Mouse (Mus musculus) neural tube, embryonic 15.5 days (tissue): ENCODE results near the gene 9530077C05Rik. TPM values are rescaled to one million over a fixed set of nuclear protein-coding genes. Genes with fewer than 3 reads are reported as not detected.
"Not testable (repeated sequence)": the region's sequence is repeated elsewhere in the genome, so short reads cannot be mapped to it uniquely, and the experiment has no call there.

Source experiments
- ATAC-seq: fragments of 200-750 bp; cut with Nextera tagmentation; 2 replicates; pipeline ENCODE4 v1.8.0; 2017; ENCODE audit warnings: mild to moderate bottlenecking, moderate TSS enrichment, moderate library complexity; ENCODE audit not compliant: low FRiP score
- H3K27ac ChIP-seq: fragments of 300-500 bp; sonication (generic); replicated peaks from 2 replicates; pipeline ENCODE4 v1.5.1; 2015; ENCODE audit warnings: mild to moderate bottlenecking, inconsistent platforms
- H3K27me3 ChIP-seq: fragments of 300-500 bp; sonication (generic); replicated peaks from 2 replicates; pipeline ENCODE4 v1.6.1; 2015; ENCODE audit warnings: inconsistent platforms
- H3K36me3 ChIP-seq: fragments of 300-500 bp; sonication (generic); 2 replicates; pipeline ENCODE4 v1.6.1; 2015; ENCODE audit warnings: inconsistent platforms
- H3K4me1 ChIP-seq: fragments of 300-500 bp; sonication (generic); 2 replicates; pipeline ENCODE4 v1.6.1; 2015; ENCODE audit warnings: inconsistent platforms
- H3K4me2 ChIP-seq: fragments of 300-500 bp; sonication (generic); 2 replicates; pipeline ENCODE4 v1.6.1; 2015; ENCODE audit warnings: inconsistent platforms, mild to moderate bottlenecking, moderate library complexity
- H3K4me3 ChIP-seq: fragments of 300-500 bp; sonication (generic); replicated peaks from 2 replicates; pipeline ENCODE4 v1.5.1; 2015; ENCODE audit warnings: mild to moderate bottlenecking, inconsistent platforms
- H3K9ac ChIP-seq: fragments of 300-500 bp; sonication (generic); replicated peaks from 2 replicates; pipeline ENCODE4 v1.6.1; 2015; ENCODE audit warnings: mild to moderate bottlenecking, inconsistent platforms
- H3K9me3 ChIP-seq: fragments of 300-500 bp; sonication (generic); replicated peaks from 2 replicates; pipeline ENCODE4 v1.6.1; 2016; ENCODE audit warnings: inconsistent platforms
- WGBS: fragments of 180-500 bp; shearing (Covaris S2); methylation state at CpG from one replicate; pipeline ENCODE4 v1.1.7; 2015; ENCODE audit warnings: mixed read lengths; 5-methylcytosine and 5-hydroxymethylcytosine counted together
- polyA plus RNA-seq: library from polyadenylated mRNA; unstranded; fragments of >200 nt; fragmentation: Nextera tagmentation; extraction: Ambion mirVana; gene quantifications from 2 replicates; pipeline ENCODE4 v1.2.1, GENCODE M21; 2015

Gene 9530077C05Rik
- polyA plus RNA-seq, 1 experiment from 2014 or later, result 15.0 TPM

DNA sequence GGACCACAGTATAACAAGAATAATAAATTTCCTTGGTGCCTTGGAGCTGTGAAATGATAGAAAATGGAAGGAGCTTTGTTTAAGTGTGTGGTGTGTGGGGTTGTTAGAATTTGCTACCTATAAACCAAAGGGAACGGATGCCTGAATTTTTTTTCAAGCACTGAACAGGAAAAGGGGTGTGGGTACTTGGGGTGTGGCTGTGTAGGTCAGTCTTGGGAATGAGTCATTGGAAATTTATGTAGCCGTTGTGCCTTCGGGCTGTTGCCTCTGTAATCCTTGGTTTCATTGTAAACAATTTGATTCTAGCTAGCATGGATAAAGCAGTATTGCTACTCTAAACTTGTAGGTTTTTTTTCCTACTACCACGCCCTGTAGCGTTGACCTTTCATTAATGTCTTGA lies 20.9 kb upstream of the 9530077C05Rik start:
- no peaks in the 10 kb centered on the region for H3K36me3 ChIP-seq
- H3K4me3 ChIP-seq, result no peak overlapping the region
- no peaks in the 10 kb centered on the region for H3K27me3 ChIP-seq
- H3K4me2 ChIP-seq, result no peak overlapping the region
- no peak for ATAC-seq
- H3K4me1 ChIP-seq, result peaks cover 14% of the 10 kb centered on the region
- no peak overlapping the region for H3K27ac ChIP-seq
- H3K9me3 ChIP-seq, result no peaks in the 10 kb centered on the region
- H3K9ac ChIP-seq, result no peak overlapping the region
- 93% methylated on average over 5 of the region's 5 CpGs for WGBS

DNA sequence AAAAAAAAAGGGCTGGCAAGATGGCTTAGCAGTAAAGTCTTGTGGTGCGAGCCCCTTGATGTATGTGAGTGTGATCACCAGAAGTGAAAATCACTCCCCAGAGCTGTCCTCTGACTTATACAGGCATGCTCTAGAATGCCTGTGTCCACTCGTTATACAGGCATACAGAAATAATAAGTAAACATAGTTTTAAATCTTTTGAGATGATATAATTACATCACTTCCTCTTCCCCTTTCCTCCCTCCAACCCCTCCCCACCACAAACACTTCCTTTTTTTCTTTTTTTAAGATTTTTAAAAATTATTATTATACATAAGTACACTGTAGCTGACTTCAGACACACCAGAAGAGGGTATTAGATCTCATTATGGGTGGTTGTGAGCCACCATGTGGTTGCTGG lies 16.6 kb upstream of the 9530077C05Rik start:
- no peaks in the 10 kb centered on the region for H3K36me3 ChIP-seq
- no peak overlapping the region for H3K4me2 ChIP-seq
- no peaks in the 10 kb centered on the region for H3K27me3 ChIP-seq
- H3K4me1 ChIP-seq, result no peaks in the 10 kb centered on the region
- 93% methylated on average over 2 of the region's 2 CpGs for WGBS
- no peak overlapping the region for H3K4me3 ChIP-seq
- ATAC-seq, result no peak
- no peak overlapping the region for H3K27ac ChIP-seq
- H3K9me3 ChIP-seq, result no peaks in the 10 kb centered on the region
- H3K9ac ChIP-seq, result no peak overlapping the region

DNA sequence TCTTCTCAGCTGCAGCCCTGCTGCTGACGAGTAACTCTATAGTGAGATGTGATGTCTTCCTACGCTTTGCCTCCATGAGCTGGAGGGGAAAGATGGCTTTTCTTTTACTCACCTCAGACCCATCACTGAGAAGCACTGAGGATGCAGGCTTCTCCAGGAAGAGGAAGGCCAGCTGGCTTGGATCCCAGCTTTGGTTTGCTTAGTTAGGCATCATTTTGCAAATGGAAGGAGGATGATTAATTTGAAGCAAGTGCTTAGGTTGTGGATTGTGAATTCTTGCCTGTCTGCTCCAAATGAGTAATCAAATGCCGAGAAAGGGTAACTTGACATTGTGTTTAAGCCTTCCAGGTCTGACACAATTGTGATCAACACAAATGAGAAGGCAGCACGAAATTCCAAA lies 12.3 kb upstream of the 9530077C05Rik start:
- no peaks in the 10 kb centered on the region for H3K36me3 ChIP-seq
- ATAC-seq, result no peak
- no peak overlapping the region for H3K27ac ChIP-seq
- no peak overlapping the region for H3K4me3 ChIP-seq
- H3K9ac ChIP-seq, result no peak overlapping the region
- no peak overlapping the region for H3K4me2 ChIP-seq
- 87% methylated on average over 4 of the region's 4 CpGs for WGBS
- no peaks in the 10 kb centered on the region for H3K27me3 ChIP-seq
- no peaks in the 10 kb centered on the region for H3K4me1 ChIP-seq
- H3K9me3 ChIP-seq, result no peaks in the 10 kb centered on the region

DNA sequence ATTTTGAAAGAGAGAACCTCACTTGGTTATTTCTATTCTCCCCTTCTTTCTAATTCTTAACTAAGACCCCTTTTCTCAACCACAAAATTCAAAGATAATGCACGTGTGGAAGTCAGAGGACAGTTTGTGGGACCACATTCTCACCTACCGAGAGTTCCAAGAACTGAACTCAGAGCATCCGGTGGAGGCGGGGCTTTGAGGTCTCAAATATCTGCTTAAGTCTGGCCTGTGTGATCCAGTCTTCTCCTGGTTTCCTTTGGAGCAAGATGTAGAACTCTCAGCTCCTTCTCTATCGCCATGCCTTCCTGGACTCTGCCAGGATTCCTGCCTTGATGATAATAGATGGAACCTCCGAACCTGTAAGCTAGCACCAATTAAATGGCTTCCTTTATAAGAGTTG lies 9.3 kb upstream of the 9530077C05Rik start:
- no peak overlapping the region for H3K27ac ChIP-seq
- H3K36me3 ChIP-seq, result no peaks in the 10 kb centered on the region
- ATAC-seq, result no peak
- no peaks in the 10 kb centered on the region for H3K9me3 ChIP-seq
- no peak overlapping the region for H3K9ac ChIP-seq
- WGBS, result 89% methylated on average over 6 of the region's 6 CpGs
- no peaks in the 10 kb centered on the region for H3K27me3 ChIP-seq
- H3K4me1 ChIP-seq, result no peaks in the 10 kb centered on the region
- H3K4me2 ChIP-seq, result no peak overlapping the region
- no peak overlapping the region for H3K4me3 ChIP-seq

DNA sequence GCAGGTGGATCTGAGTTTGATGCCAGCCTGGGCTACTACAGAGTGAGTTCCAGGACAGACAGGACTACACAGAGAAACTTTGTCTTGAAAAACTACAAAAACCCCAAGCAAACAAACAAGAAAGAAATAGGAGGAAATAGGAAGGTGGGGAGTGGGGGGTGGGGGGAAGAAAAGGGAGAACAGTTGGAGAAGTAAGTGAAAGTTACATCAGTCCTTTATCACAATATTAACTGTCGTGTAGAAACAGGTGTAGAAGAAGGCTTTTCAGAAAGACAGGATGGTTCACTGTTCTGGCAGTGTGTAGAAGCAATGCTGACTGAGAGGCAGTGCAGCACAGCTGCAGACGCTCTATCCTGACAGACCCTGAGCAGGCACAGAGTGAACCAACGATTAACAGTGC lies 8.3 kb upstream of the 9530077C05Rik start:
- Histone ChIP-seq H3K36me3 (no peaks in the 10 kb centered on the region), H3K27me3 (no peaks in the 10 kb centered on the region), H3K4me1 (no peaks in the 10 kb centered on the region), H3K4me3 (no peak overlapping the region), H3K4me2 (no peak overlapping the region), H3K9ac (no peak overlapping the region), H3K9me3 (no peaks in the 10 kb centered on the region), H3K27ac (no peak overlapping the region)
- no peak for ATAC-seq
- 83% methylated on average over 3 of the region's 3 CpGs for WGBS

DNA sequence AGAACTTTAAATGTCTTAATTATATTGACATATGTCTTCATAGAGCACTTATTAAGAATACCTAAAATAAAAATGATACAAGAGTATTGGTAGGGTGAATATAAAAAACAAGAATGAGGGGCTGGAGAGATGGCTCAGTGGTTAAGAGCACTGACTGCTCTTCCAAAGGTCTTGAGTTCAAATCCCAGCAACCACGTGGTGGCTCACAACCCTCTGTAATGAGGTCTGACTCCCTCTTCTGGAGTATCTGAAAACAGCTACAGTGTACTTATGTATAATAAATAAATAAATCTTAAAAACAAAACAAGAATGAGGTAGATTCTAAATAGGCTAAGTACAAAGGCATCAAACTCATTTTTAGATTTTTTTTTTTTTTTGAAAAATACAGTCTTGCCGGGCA lies 7.8 kb upstream of the 9530077C05Rik start:
- H3K9ac ChIP-seq, H3K4me1 ChIP-seq, H3K4me2 ChIP-seq, H3K27ac ChIP-seq, H3K4me3 ChIP-seq, H3K9me3 ChIP-seq, ATAC-seq, H3K27me3 ChIP-seq, H3K36me3 ChIP-seq: not testable (repeated sequence)
- 68% methylated on average over 2 of the region's 2 CpGs for WGBS

DNA sequence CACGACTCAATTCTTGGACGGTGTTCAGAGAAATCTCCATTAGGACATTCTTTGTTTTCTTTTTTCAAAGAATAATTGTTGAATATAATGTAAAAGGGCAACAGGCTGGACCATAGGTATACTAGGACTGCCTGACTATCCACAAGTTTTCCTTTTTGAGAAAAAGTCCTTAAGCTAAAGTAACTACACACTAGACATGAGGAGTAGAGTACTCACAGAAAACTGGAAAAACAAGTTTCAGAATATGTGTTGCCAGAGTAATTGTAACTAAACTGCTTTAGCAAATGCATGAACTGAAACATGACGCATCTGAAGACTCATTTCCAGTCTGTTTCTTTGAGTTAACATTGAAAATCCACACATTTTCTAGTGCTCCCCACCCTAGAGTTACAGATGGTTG lies 5.9 kb upstream of the 9530077C05Rik start:
- no peak overlapping the region for H3K9ac ChIP-seq
- H3K4me3 ChIP-seq, result no peak overlapping the region
- H3K27ac ChIP-seq, result no peak overlapping the region
- H3K36me3 ChIP-seq, result no peaks in the 10 kb centered on the region
- H3K4me1 ChIP-seq, result no peaks in the 10 kb centered on the region
- no peak for ATAC-seq
- 81% methylated on average over 3 of the region's 3 CpGs for WGBS
- H3K27me3 ChIP-seq, result no peaks in the 10 kb centered on the region
- H3K4me2 ChIP-seq, result no peak overlapping the region
- H3K9me3 ChIP-seq, result no peaks in the 10 kb centered on the region

DNA sequence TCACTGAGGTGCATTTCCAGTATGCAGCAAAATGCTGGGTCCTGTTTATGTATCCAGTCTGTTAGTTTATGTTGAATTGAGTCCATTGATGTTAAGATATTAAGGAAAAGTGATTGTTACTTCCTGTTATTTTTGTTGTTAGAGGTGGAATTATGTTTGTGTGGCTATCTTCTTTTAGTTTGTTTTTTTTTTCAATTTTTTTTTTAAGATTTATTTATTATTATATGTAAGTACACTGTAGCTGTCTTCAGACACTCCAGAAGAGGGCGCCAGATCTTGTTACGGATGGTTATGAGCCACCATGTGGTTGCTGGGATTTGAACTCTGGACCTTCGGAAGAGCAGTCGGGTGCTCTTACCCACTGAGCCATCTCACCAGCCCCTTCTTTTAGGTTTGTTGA lies 3.7 kb upstream of the 9530077C05Rik start:
- H3K27ac ChIP-seq, H3K4me1 ChIP-seq, ATAC-seq, H3K4me3 ChIP-seq, H3K4me2 ChIP-seq, H3K9me3 ChIP-seq, H3K9ac ChIP-seq, H3K36me3 ChIP-seq, H3K27me3 ChIP-seq: not testable (repeated sequence)
- WGBS, result 85% methylated on average over 4 of the region's 4 CpGs

DNA sequence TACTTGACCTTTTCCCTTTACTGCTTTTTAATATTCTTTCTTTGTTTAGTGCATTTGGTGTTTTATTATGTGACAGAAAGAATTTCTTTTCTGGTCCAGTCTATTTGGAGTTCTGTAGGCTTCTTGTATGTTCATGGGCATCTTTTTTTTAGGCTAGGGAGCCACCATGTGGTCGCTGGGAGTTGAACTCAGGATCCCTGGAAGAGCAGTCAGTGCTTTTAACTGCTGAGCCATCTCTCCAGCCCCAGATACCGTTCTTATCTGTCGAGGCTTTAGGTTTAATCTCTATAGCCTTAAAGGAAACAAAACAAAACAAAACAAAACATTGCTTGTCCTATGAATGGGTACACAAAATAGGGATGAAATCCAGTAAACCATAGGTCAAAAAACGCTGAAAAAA lies 3.0 kb upstream of the 9530077C05Rik start:
- H3K27ac ChIP-seq, H3K27me3 ChIP-seq, ATAC-seq, H3K9me3 ChIP-seq, H3K4me2 ChIP-seq, H3K36me3 ChIP-seq, H3K9ac ChIP-seq, H3K4me3 ChIP-seq, H3K4me1 ChIP-seq: not testable (repeated sequence)
- WGBS, result 30% methylated on average over 4 of the region's 4 CpGs

DNA sequence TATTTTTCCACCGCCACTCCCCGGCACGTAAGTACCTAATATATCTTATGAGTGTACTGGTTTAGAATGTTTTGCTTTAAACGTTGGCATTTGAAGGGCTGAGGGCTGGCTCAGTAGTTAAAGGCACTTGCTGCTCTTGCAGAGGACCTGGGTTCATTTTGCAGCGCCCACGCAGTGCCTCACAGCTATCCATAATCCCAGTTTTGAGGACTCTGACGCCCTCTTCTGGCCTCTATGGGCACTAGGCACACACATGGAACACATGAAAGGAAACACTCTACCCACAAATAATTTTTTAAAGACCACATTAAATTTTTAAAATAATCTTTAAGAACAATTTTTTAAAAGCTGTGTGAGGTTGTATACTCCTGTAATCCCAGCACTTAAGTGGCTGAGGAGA lies 1.8 kb upstream of the 9530077C05Rik start:
- H3K4me2 ChIP-seq, result no peak overlapping the region
- no peaks in the 10 kb centered on the region for H3K36me3 ChIP-seq
- no peak overlapping the region for H3K4me3 ChIP-seq
- H3K27me3 ChIP-seq, result no peaks in the 10 kb centered on the region
- ATAC-seq, result no peak
- no peaks in the 10 kb centered on the region for H3K9me3 ChIP-seq
- 81% methylated on average over 7 of the region's 7 CpGs for WGBS
- no peak overlapping the region for H3K27ac ChIP-seq
- peaks cover 4% of the 10 kb centered on the region; the same call in 1 of the 2 replicates for H3K4me1 ChIP-seq
- no peak overlapping the region for H3K9ac ChIP-seq

DNA sequence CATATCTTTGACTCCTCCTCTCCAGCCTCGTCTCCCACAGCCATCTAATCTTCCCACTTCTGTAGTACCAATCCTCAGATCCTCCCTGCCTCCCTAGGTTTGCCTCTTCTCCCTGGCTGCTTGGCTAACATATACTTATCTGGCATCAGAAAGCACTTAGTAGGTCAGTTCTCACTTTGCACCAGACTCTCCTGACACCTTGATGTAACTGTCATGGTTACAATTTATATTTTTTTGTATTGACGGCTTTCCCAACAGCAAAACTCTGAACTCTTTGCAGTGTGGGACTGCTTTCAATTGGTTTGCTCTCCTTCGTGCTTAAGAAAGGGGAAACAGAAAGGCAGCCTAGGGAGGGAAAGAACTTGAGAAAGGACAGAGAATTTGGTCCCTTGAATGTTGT lies 4.9 kb downstream of the 9530077C05Rik start:
- Histone ChIP-seq H3K9ac (no peak overlapping the region), H3K9me3 (no peaks in the 10 kb centered on the region), H3K27me3 (no peaks in the 10 kb centered on the region), H3K4me3 (no peak overlapping the region), H3K4me2 (no peak overlapping the region), H3K27ac (no peak overlapping the region), H3K36me3 (no peaks in the 10 kb centered on the region), H3K4me1 (peaks cover 4% of the 10 kb centered on the region; the same call in 1 of the 2 replicates)
- WGBS, result 83% methylated on average over 3 of the region's 3 CpGs
- no peak for ATAC-seq

DNA sequence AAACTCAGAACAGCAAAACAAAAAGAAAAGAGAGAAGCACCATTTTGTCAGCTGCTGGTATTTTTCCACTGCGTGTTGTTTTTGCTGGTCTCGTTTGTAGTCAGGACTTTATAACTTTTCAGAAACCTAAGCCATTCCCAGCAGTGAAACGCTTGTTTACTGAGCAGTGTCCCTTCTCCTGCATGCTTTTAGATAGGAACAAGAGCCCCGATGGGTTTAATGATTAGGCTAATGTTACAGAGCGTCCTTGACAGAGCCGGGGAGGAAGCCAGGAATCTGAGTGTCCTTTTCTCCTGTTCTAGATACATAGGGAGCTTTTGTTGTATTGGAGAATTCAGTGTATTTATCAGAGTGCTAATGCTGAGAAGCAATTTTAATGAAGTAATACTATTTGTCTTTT lies 6.2 kb downstream of the 9530077C05Rik start:
- Histone ChIP-seq H3K9ac (no peak overlapping the region), H3K27me3 (no peaks in the 10 kb centered on the region), H3K27ac (no peak overlapping the region), H3K9me3 (no peaks in the 10 kb centered on the region), H3K4me1 (peaks cover 2% of the 10 kb centered on the region; the same call in 1 of the 2 replicates), H3K36me3 (no peaks in the 10 kb centered on the region), H3K4me3 (no peak overlapping the region), H3K4me2 (no peak overlapping the region)
- 51% methylated on average over 6 of the region's 6 CpGs for WGBS
- ATAC-seq, result no peak

DNA sequence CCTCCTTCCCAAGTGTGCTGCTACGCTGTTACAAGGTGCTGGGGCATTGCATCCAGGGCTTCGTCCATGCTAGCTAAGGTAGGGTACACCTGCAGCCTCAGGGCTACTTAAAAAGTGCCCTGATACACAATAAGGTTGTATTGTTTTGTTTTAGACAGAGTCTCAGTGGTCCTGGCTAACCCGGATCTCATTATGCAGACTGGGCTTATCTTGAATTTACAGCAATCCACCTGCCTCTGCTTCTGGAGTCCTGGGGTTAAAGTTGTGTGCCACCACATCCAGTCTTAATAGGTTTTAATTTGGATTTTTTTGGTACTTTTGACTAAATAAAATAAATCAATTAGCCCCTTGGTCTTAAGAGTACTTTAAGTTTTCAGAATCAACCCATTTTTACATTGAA lies 8.6 kb downstream of the 9530077C05Rik start:
- H3K9me3 ChIP-seq, result no peaks in the 10 kb centered on the region
- WGBS, result 85% methylated on average over 3 of the region's 3 CpGs
- no peak for ATAC-seq

More for the DNA sequence above, 8.6 kb downstream of the 9530077C05Rik start:
- no peaks in the 10 kb centered on the region for H3K4me1 ChIP-seq
- H3K27ac ChIP-seq, result no peak overlapping the region
- no peaks in the 10 kb centered on the region for H3K27me3 ChIP-seq
- no peak overlapping the region for H3K4me3 ChIP-seq
- H3K36me3 ChIP-seq, result peaks cover 6% of the 10 kb centered on the region; the same call in 1 of the 2 replicates
- H3K9ac ChIP-seq, result no peak overlapping the region
- no peak overlapping the region for H3K4me2 ChIP-seq
